Mouse (Mus musculus) brain, embryonic 14.5 days (tissue): ENCODE measurements at regions not wholly inside any gene's neighbourhood (a gene's known extent, or its start where the extent isn't known, plus 50 kb on each side); places are given as distances from the start of the nearest gene placed in this dataset.

Source experiments
- CTCF ChIP-seq: fragments of 200-500 bp; IDR thresholded peaks from 2 replicates; pipeline ENCODE4 v1.5.1; 2012; ENCODE audit warnings: inconsistent platforms, mild to moderate bottlenecking, moderate library complexity, borderline replicate concordance; ENCODE audit not compliant: insufficient read depth, insufficient read length; ENCODE audit errors: extremely low read depth
- POLR2A ChIP-seq: fragments of 200-500 bp; IDR thresholded peaks from 2 replicates; pipeline ENCODE4 v1.6.1; 2012; ENCODE audit warnings: mild to moderate bottlenecking, inconsistent platforms, borderline replicate concordance; ENCODE audit not compliant: poor library complexity, insufficient read depth, insufficient read length, severe bottlenecking; ENCODE audit errors: extremely low read depth

DNA sequence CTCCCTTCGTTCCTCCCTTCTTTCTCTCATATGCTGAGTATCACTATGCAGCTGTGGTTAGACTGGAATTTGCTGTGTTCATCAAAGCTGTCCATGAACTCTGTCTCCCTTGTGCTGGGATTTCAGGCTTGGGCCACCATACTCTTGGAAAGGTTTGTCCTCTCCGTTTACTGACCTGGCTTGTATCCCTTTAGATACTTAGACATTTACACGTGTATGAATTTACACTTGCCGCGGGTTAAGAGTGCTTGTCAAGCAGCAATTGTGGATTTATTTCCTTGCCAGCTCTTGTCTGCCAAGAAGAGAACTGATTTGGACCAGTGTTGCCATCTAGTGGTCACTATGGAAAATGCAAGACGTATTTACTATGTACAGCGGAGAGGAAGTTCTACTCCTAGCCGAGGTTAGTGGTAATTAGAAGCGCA, 66.8 kb upstream of the Cd2ap start:
- TF ChIP-seq CTCF (peak; percentile 70; the same call in 1 of the 2 replicates), POLR2A (no peak)
